Mouse (Mus musculus): Measurements from ENCODE around the gene Pex6.

DNA sequence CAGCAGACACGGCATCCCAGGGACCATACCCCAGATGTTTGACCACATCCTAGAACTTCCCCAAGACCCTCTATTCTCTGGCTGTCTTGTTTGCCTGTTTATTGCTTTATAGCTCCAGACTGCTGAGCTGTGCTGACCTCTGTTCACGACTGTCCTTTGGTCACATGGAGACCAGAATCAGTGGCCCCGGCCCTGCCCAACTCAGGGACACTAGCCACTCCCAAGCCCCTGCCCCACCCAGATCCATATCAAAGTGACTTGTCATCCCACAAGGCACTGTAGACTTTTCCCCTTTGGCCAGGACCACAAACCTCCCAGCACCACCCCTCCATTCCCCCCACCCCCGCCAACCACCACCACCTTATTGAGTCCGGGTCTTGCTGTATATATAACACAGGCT lies 12.0 kb upstream of the Pex6 start:
- TF ChIP-seq CTCF (IDR thresholded peaks at IDR 0.05) (no peak), EP300 (IDR thresholded peaks at IDR 0.05) (no peak)

All from lung, postnatal 0 days (tissue).